Mouse (Mus musculus): Measurements from ENCODE around the gene Zfp873. TPM values are rescaled to one million over a fixed set of nuclear protein-coding genes. Genes with fewer than 3 reads are reported as not detected.
"Not testable (repeated sequence)": the region's sequence is repeated elsewhere in the genome, so short reads cannot be mapped to it uniquely, and the experiment has no call there.

Zfp873 gene
- 13.9 and 15.9 TPM in 2 replicates for polyA plus RNA-seq (2015; fragmentation: Nextera tagmentation; extraction: Ambion mirVana)

- Histone ChIP-seq H3K9me3 (replicated peaks) (peaks cover 46% of the 10 kb centered on the region), H3K4me2 (peak within 1 kb of the TSS; percentile 63), H3K36me3 (peaks cover 30% of the 10 kb centered on the region), H3K9ac (peak within 1 kb of the TSS; percentile 67), H3K4me3 (replicated peaks) (peak within 1 kb of the TSS; percentile 60), H3K4me1 (peaks cover 6% of the 10 kb centered on the region; the same call in 1 of the 2 replicates), H3K27ac (peak within 1 kb of the TSS; percentile 90), H3K27me3 (no peaks in the 10 kb centered on the region)
- peak; percentile 100 for ATAC-seq (replicated peaks; ENCODE audit: low FRiP score)
- 11% methylated on average over 35 of the region's 35 CpGs for WGBS
Measured at GRCm38 (mm10) chr10:82047597-82048459, at the start of gene Zfp873. TSS of gene Zfp873 (plus strand) at chr10:82048123.

GRCm38 (mm10) chr10:82003209-82003608 lies 44.7 kb upstream of the Zfp873 start:
- not testable (repeated sequence) for H3K9ac ChIP-seq; H3K4me1 ChIP-seq; H3K27me3 ChIP-seq; H3K4me3 ChIP-seq (replicated peaks); H3K27ac ChIP-seq; ATAC-seq (replicated peaks; ENCODE audit: low FRiP score); H3K4me2 ChIP-seq; H3K9me3 ChIP-seq (replicated peaks)
- WGBS: 100% methylated on average over 1 of the region's 1 CpGs
- peaks cover 43% of the 10 kb centered on the region for H3K36me3 ChIP-seq

GRCm38 (mm10) chr10:82004822-82005221 lies 43.1 kb upstream of the Zfp873 start:
- not testable (repeated sequence) for H3K4me3 ChIP-seq (replicated peaks); H3K4me1 ChIP-seq; ATAC-seq (replicated peaks; ENCODE audit: low FRiP score); H3K27me3 ChIP-seq; H3K9ac ChIP-seq; H3K27ac ChIP-seq; H3K4me2 ChIP-seq
- peaks cover 11% of the 10 kb centered on the region for H3K9me3 ChIP-seq (replicated peaks)
- peaks cover 44% of the 10 kb centered on the region for H3K36me3 ChIP-seq
- WGBS: 38% methylated on average over 2 of the region's 2 CpGs

- Histone ChIP-seq H3K4me3 (replicated peaks) (no peak overlapping the region), H3K9me3 (replicated peaks) (peaks cover 6% of the 10 kb centered on the region; the same call in 1 of the 2 replicates), H3K27ac (no peak overlapping the region), H3K4me2 (no peak overlapping the region), H3K27me3 (no peaks in the 10 kb centered on the region), H3K9ac (no peak overlapping the region), H3K36me3 (no peaks in the 10 kb centered on the region), H3K4me1 (peaks cover under 1% of the 10 kb centered on the region; the same call in 1 of the 2 replicates)
- 73% methylated on average over 2 of the region's 2 CpGs for WGBS
- ATAC-seq (replicated peaks; ENCODE audit: low FRiP score): no peak
Measured at GRCm38 (mm10) chr10:82042191-82042590, 5.7 kb upstream of the Zfp873 start.

GRCm38 (mm10) chr10:82046603-82047002 lies 1.3 kb upstream of the Zfp873 start:
- no peak overlapping the region for H3K4me3 ChIP-seq (replicated peaks)
- H3K36me3 ChIP-seq: peaks cover 19% of the 10 kb centered on the region
- ATAC-seq (replicated peaks; ENCODE audit: low FRiP score): no peak
- H3K9ac ChIP-seq: no peak overlapping the region
- no peaks in the 10 kb centered on the region for H3K27me3 ChIP-seq
- H3K9me3 ChIP-seq (replicated peaks): peaks cover 33% of the 10 kb centered on the region
- H3K27ac ChIP-seq: no peak overlapping the region
- peaks cover 6% of the 10 kb centered on the region; the same call in 1 of the 2 replicates for H3K4me1 ChIP-seq
- 88% methylated on average over 3 of the region's 3 CpGs for WGBS
- no peak overlapping the region for H3K4me2 ChIP-seq

- WGBS: 26% methylated on average over 10 of the region's 10 CpGs
Measured at GRCm38 (mm10) chr10:82048460-82048804, 509 bp downstream of the Zfp873 start.

GRCm38 (mm10) chr10:82082728-82083621 lies 35.1 kb downstream of the Zfp873 start, which contains the start of gene BC024063:
TSS of gene BC024063 (plus strand) at chr10:82083353.
- Histone ChIP-seq H3K27ac (peak within 1 kb of the TSS; percentile 84), H3K9ac (peak within 1 kb of the TSS; percentile 51; the same call in 1 of the 2 replicates)
- 17% methylated on average over 42 of the region's 42 CpGs for WGBS

More at GRCm38 (mm10) chr10:82048460-82048804, 509 bp downstream of the Zfp873 start:
- H3K9ac ChIP-seq: peak overlapping the region; percentile 67
- peak overlapping the region; percentile 90 for H3K27ac ChIP-seq
- H3K27me3 ChIP-seq; ATAC-seq (replicated peaks; ENCODE audit: low FRiP score); H3K4me1 ChIP-seq: not testable (repeated sequence)
- peak overlapping the region; percentile 60 for H3K4me3 ChIP-seq (replicated peaks)
- H3K4me2 ChIP-seq: peak overlapping the region; percentile 63
- peaks cover 52% of the 10 kb centered on the region for H3K9me3 ChIP-seq (replicated peaks)
- peaks cover 35% of the 10 kb centered on the region for H3K36me3 ChIP-seq

GRCm38 (mm10) chr10:82083622-82083971 lies 35.7 kb downstream of the Zfp873 start:
- not testable (repeated sequence) for H3K4me1 ChIP-seq; H3K36me3 ChIP-seq; H3K27me3 ChIP-seq; H3K9me3 ChIP-seq (replicated peaks)
- peak overlapping the region; percentile 51; the same call in 1 of the 2 replicates for H3K9ac ChIP-seq
- H3K4me3 ChIP-seq (replicated peaks): peak overlapping the region; percentile 56
- peak; percentile 23; the same call in 1 of the 2 replicates for ATAC-seq (replicated peaks; ENCODE audit: low FRiP score)
- H3K4me2 ChIP-seq: peak overlapping the region; percentile 54
- peak overlapping the region; percentile 84; the same call in 1 of the 2 replicates for H3K27ac ChIP-seq
- WGBS: 23% methylated on average over 14 of the region's 14 CpGs

More at GRCm38 (mm10) chr10:82082728-82083621, 35.1 kb downstream of the Zfp873 start, which contains the start of gene BC024063:
- not testable (repeated sequence) for H3K36me3 ChIP-seq; H3K27me3 ChIP-seq; H3K4me1 ChIP-seq; H3K9me3 ChIP-seq (replicated peaks)
- ATAC-seq (replicated peaks; ENCODE audit: low FRiP score): peak; percentile 98
- peak within 1 kb of the TSS; percentile 54 for H3K4me2 ChIP-seq
- H3K4me3 ChIP-seq (replicated peaks): peak within 1 kb of the TSS; percentile 56

Other genes with a start within 250 kb of the Zfp873 start
- gene Gm4767, start 235.9 kb upstream of the Zfp873 start, polyA plus RNA-seq (2015; fragmentation: Nextera tagmentation; extraction: Ambion mirVana): 3.7 and 4.2 TPM in 2 replicates
- gene Gm32687, start 184.2 kb upstream of the Zfp873 start, polyA plus RNA-seq (2015; fragmentation: Nextera tagmentation; extraction: Ambion mirVana): 9.2 and 9.7 TPM in 2 replicates
- 3.8 and 5.9 TPM in 2 replicates for gene Zfp781, start 117.6 kb upstream of the Zfp873 start, polyA plus RNA-seq (2015; fragmentation: Nextera tagmentation; extraction: Ambion mirVana)
- 5.6 and 6.1 TPM in 2 replicates for gene BC024063, start 35.2 kb downstream of the Zfp873 start, polyA plus RNA-seq (2015; fragmentation: Nextera tagmentation; extraction: Ambion mirVana)
- gene AU041133, start 79.9 kb downstream of the Zfp873 start, polyA plus RNA-seq (2015; fragmentation: Nextera tagmentation; extraction: Ambion mirVana): 5.7 and 6.0 TPM in 2 replicates
- gene Zfp938, start 193.2 kb downstream of the Zfp873 start, polyA plus RNA-seq (2015; fragmentation: Nextera tagmentation; extraction: Ambion mirVana): 14.3 and 17.3 TPM in 2 replicates